Mouse (Mus musculus): ENCODE data around the gene 2410004B18Rik. TPM values are rescaled to one million over a fixed set of nuclear protein-coding genes. Genes with fewer than 3 reads are reported as not detected.
"Not testable (repeated sequence)": the region's sequence is repeated elsewhere in the genome, so short reads cannot be mapped to it uniquely, and the experiment has no call there.

Gene 2410004B18Rik
- total and polyA plus RNA-seq, 2 experiments = 3.6 to 6.7 TPM

- 46% methylated on average over 8 of the region's 8 CpGs for WGBS
- no peaks in the 10 kb centered on the region for H3K4me1 ChIP-seq (ENCODE audit: control insufficient read depth, insufficient read depth, low read length)
- DNase-seq (ENCODE audit: extremely low read depth, low read depth, low spot score) = peak; percentile 75
- no peaks in the 10 kb centered on the region for H3K27me3 ChIP-seq (ENCODE audit: control insufficient read depth, insufficient read depth, low read length)
- no peaks in the 10 kb centered on the region for H3K79me2 ChIP-seq (ENCODE audit: control insufficient read depth, insufficient read depth, low read length)
- no peak overlapping the region for H3K27ac ChIP-seq (replicated peaks; ENCODE audit: insufficient read depth, low read depth, low read length)
- H3K36me3 ChIP-seq (ENCODE audit: control insufficient read depth, insufficient read depth, low read length) = no peaks in the 10 kb centered on the region
- H3K4me3 ChIP-seq (ENCODE audit: insufficient read depth, low read depth, low read length) = no peak overlapping the region
- no peak overlapping the region for H3K9ac ChIP-seq (ENCODE audit: low read depth, low read length)
- no peak for TF ChIP-seq CTCF (IDR thresholded peaks at IDR 0.05; ENCODE audit: low read depth, low read length)
- TF ChIP-seq POLR2A (IDR thresholded peaks at IDR 0.05; ENCODE audit: extremely low read depth, insufficient read depth, low read length) = no peak
Observed at GRCm38 (mm10) chr3:145899832-145900231, 38.0 kb upstream of the 2410004B18Rik start.

DNA sequence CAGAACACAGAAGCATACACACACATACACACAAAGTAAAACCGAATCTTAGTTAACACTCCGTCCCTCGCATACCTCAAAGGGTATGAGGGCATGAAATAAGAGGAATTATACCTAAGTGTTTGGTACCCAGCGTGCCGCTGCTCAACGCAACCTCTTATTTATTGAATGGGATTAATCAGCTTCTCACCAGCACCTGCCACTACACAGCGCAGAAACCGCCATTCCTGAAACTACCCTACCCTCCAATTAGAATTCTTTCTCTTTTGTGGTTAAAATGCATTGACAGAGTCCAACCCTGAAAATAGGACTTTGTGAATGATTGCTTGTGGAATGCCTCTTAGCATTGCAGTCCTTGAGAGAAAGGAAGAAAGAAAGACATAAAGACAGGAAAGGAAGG lies 34.3 kb upstream of the 2410004B18Rik start:
- 95% methylated on average over 8 of the region's 8 CpGs for WGBS

DNA sequence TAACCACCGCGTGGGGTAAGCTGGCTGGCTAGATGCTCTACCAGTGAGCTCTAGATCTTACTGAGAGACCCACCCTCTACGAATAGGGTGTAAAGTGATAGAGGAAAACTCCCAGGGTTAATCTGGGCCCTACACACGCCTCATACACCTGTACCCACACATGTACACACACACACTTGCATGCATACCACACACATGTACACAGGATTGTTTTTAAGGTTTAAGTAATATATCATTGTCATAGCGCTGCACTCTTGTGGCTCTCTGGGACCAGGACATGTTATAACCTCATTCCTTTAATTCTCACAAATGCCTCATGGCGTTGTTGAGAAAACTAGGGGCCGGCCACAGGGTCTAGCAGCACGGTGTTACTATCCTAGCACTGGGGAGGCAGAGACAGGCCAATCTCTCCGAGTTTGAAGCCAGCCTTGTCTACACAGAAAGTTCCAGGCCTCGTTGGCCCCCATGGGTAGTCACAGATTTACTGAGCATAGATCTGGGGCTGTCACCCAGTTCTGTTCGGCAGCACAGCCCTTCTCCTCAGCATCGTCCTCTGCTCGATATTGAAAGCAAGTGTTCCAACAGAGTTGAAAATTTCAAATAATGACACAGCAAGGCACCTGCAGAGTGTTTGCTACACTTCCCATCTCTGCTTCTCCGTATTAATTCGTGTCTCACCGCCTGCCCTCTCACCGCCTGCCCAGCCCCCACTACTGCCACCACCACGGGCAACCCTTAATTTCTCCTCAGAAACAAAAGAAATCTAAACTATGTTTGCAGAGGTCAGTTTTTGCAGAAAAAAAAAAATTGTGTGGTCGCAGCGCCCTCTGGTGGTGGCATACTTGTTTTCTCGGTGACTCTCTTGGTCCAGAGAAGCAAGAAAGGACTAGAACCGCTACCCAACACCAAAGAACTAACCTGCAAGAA lies 32.7 kb upstream of the 2410004B18Rik start:
- TF ChIP-seq POLR2A (IDR thresholded peaks at IDR 0.05; ENCODE audit: extremely low read depth, insufficient read depth, low read length) = no peak
- TF ChIP-seq CTCF (IDR thresholded peaks at IDR 0.05; ENCODE audit: low read depth, low read length) = peak; percentile 61
- H3K27me3 ChIP-seq (ENCODE audit: control insufficient read depth, insufficient read depth, low read length) = no peaks in the 10 kb centered on the region
- no peak overlapping the region; the same call in 1 of the 2 replicates for H3K4me3 ChIP-seq (ENCODE audit: insufficient read depth, low read depth, low read length)
- no peak overlapping the region for H3K27ac ChIP-seq (replicated peaks; ENCODE audit: insufficient read depth, low read depth, low read length)
- peaks cover 11% of the 10 kb centered on the region; the same call in 1 of the 2 replicates for H3K4me1 ChIP-seq (ENCODE audit: control insufficient read depth, insufficient read depth, low read length)
- H3K79me2 ChIP-seq (ENCODE audit: control insufficient read depth, insufficient read depth, low read length) = no peaks in the 10 kb centered on the region
- no peak overlapping the region for H3K9ac ChIP-seq (ENCODE audit: low read depth, low read length)
- WGBS = 46% methylated on average over 22 of the region's 22 CpGs
- peak; percentile 60 for DNase-seq (ENCODE audit: extremely low read depth, low read depth, low spot score)
- H3K36me3 ChIP-seq (ENCODE audit: control insufficient read depth, insufficient read depth, low read length) = no peaks in the 10 kb centered on the region

More for the DNA sequence above, 34.3 kb upstream of the 2410004B18Rik start:
- Histone ChIP-seq H3K27me3 (ENCODE audit: control insufficient read depth, insufficient read depth, low read length) (no peaks in the 10 kb centered on the region), H3K4me3 (ENCODE audit: insufficient read depth, low read depth, low read length) (no peak overlapping the region), H3K36me3 (ENCODE audit: control insufficient read depth, insufficient read depth, low read length) (no peaks in the 10 kb centered on the region), H3K4me1 (ENCODE audit: control insufficient read depth, insufficient read depth, low read length) (peaks cover 11% of the 10 kb centered on the region; the same call in 1 of the 2 replicates), H3K9ac (ENCODE audit: low read depth, low read length) (no peak overlapping the region), H3K27ac (replicated peaks; ENCODE audit: insufficient read depth, low read depth, low read length) (no peak overlapping the region), H3K79me2 (ENCODE audit: control insufficient read depth, insufficient read depth, low read length) (no peaks in the 10 kb centered on the region)
- TF ChIP-seq CTCF (IDR thresholded peaks at IDR 0.05; ENCODE audit: low read depth, low read length) = no peak
- no peak for TF ChIP-seq POLR2A (IDR thresholded peaks at IDR 0.05; ENCODE audit: extremely low read depth, insufficient read depth, low read length)
- no peak for DNase-seq (ENCODE audit: extremely low read depth, low read depth, low spot score)

DNA sequence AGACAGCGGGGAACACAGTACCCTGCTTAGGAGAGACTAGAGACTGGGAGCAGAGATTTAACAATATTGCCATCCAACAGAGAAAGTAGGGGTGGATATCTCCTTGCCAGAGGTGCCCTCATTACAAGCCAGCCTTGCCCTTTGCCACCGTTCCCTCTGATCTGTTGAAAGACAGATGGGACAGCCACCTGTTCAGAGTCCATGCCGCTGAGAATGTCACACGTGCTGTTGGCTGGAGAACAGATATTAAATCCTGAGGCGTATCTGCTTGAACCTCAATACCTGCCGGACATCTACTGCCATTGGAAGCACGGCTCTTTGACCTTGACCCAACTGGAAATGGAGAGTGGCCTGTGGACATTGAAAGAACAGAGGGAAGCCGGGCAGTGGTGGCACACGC lies 31.2 kb upstream of the 2410004B18Rik start:
- no peaks in the 10 kb centered on the region for H3K27me3 ChIP-seq (ENCODE audit: control insufficient read depth, insufficient read depth, low read length)
- WGBS = 31% methylated on average over 9 of the region's 9 CpGs
- TF ChIP-seq POLR2A (IDR thresholded peaks at IDR 0.05; ENCODE audit: extremely low read depth, insufficient read depth, low read length) (no peak), CTCF (IDR thresholded peaks at IDR 0.05; ENCODE audit: low read depth, low read length) (no peak)

DNA sequence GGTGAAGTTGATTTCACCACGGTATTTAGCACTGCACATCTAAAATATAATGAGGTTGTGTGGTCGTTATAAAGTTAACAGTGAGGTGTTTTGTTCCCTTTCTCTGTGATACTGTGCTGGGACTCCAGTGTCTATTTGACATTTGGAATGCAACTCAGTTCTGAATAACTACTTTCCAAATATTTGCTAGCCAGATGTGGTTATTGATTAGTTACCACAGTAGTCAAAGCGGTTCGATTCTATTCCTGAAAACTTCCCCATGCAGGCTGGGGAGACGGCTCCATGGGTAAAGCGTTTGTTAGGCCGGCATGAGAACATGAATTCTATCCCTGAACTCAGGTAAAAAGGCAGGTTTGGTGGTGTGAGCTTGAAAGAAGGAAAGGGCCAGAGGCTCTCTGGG lies 25.3 kb upstream of the 2410004B18Rik start:
- H3K4me1 ChIP-seq (ENCODE audit: control insufficient read depth, insufficient read depth, low read length) = peaks cover 11% of the 10 kb centered on the region
- WGBS = 19% methylated on average over 7 of the region's 7 CpGs
- peak; percentile 84 for DNase-seq (ENCODE audit: extremely low read depth, low read depth, low spot score)
- no peak overlapping the region for H3K4me3 ChIP-seq (ENCODE audit: insufficient read depth, low read depth, low read length)
- H3K27me3 ChIP-seq (ENCODE audit: control insufficient read depth, insufficient read depth, low read length) = no peaks in the 10 kb centered on the region
- no peaks in the 10 kb centered on the region for H3K79me2 ChIP-seq (ENCODE audit: control insufficient read depth, insufficient read depth, low read length)
- H3K36me3 ChIP-seq (ENCODE audit: control insufficient read depth, insufficient read depth, low read length) = no peaks in the 10 kb centered on the region
- H3K27ac ChIP-seq (replicated peaks; ENCODE audit: insufficient read depth, low read depth, low read length) = no peak overlapping the region
- H3K9ac ChIP-seq (ENCODE audit: low read depth, low read length) = no peak overlapping the region
- TF ChIP-seq CTCF (IDR thresholded peaks at IDR 0.05; ENCODE audit: low read depth, low read length) (no peak), POLR2A (IDR thresholded peaks at IDR 0.05; ENCODE audit: extremely low read depth, insufficient read depth, low read length) (no peak)

More for the DNA sequence above, 31.2 kb upstream of the 2410004B18Rik start:
- DNase-seq (ENCODE audit: extremely low read depth, low read depth, low spot score) = peak; percentile 92
- H3K4me1 ChIP-seq (ENCODE audit: control insufficient read depth, insufficient read depth, low read length) = peaks cover 11% of the 10 kb centered on the region; the same call in 1 of the 2 replicates
- no peak overlapping the region for H3K9ac ChIP-seq (ENCODE audit: low read depth, low read length)
- H3K36me3 ChIP-seq (ENCODE audit: control insufficient read depth, insufficient read depth, low read length) = no peaks in the 10 kb centered on the region
- H3K27ac ChIP-seq (replicated peaks; ENCODE audit: insufficient read depth, low read depth, low read length) = no peak overlapping the region
- no peak overlapping the region for H3K4me3 ChIP-seq (ENCODE audit: insufficient read depth, low read depth, low read length)
- no peaks in the 10 kb centered on the region for H3K79me2 ChIP-seq (ENCODE audit: control insufficient read depth, insufficient read depth, low read length)

DNA sequence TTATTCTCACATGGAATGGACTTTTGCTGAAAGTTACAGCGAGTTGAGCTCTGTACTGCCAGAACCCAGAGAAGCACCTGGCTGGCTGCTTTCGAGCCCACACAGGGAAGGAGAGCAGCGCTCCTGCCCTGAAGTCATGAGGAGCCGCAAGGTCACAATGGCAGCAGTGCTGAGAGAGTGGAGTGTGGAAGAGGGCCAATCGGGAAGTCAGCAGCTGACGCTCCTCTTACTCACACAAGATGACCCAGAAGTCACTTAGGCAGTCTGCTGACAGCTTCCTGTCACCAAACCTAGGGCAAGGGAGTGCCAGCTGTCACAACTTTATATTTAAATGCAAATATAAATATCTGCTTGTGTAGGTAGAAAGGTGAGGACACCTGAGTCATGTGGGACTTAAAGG lies 24.6 kb upstream of the 2410004B18Rik start:
- H3K36me3 ChIP-seq (ENCODE audit: control insufficient read depth, insufficient read depth, low read length) = no peaks in the 10 kb centered on the region
- H3K4me1 ChIP-seq (ENCODE audit: control insufficient read depth, insufficient read depth, low read length) = peaks cover 11% of the 10 kb centered on the region
- H3K4me3 ChIP-seq (ENCODE audit: insufficient read depth, low read depth, low read length) = no peak overlapping the region
- H3K79me2 ChIP-seq (ENCODE audit: control insufficient read depth, insufficient read depth, low read length) = no peaks in the 10 kb centered on the region
- no peak overlapping the region for H3K27ac ChIP-seq (replicated peaks; ENCODE audit: insufficient read depth, low read depth, low read length)
- no peak for DNase-seq (ENCODE audit: extremely low read depth, low read depth, low spot score)
- 22% methylated on average over 6 of the region's 6 CpGs for WGBS
- no peak for TF ChIP-seq POLR2A (IDR thresholded peaks at IDR 0.05; ENCODE audit: extremely low read depth, insufficient read depth, low read length)
- TF ChIP-seq CTCF (IDR thresholded peaks at IDR 0.05; ENCODE audit: low read depth, low read length) = no peak
- H3K9ac ChIP-seq (ENCODE audit: low read depth, low read length) = no peak overlapping the region
- no peaks in the 10 kb centered on the region for H3K27me3 ChIP-seq (ENCODE audit: control insufficient read depth, insufficient read depth, low read length)

DNA sequence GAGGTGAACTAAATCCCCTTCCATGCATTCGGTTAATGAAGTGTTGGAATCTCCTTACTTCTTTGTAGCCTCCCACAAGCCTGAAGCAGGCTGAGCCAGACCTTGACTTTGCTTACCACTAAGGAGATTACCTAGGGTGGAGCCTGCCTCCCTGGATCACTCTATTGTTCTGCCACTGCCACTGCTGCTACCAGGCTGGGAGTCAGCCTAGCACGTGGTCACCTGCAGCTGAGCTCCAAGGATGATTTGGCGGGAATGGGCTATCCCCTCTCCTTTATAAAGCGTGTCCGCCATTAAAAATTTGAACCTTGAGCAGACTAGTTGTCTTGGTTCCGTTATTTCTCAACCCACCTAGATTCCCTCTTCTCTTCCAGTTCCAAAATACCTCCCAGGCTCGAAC lies 23.9 kb upstream of the 2410004B18Rik start:
- not testable (repeated sequence) for H3K79me2 ChIP-seq (ENCODE audit: control insufficient read depth, insufficient read depth, low read length); DNase-seq (ENCODE audit: extremely low read depth, low read depth, low spot score); H3K27me3 ChIP-seq (ENCODE audit: control insufficient read depth, insufficient read depth, low read length); H3K27ac ChIP-seq (replicated peaks; ENCODE audit: insufficient read depth, low read depth, low read length); H3K36me3 ChIP-seq (ENCODE audit: control insufficient read depth, insufficient read depth, low read length); H3K9ac ChIP-seq (ENCODE audit: low read depth, low read length); H3K4me3 ChIP-seq (ENCODE audit: insufficient read depth, low read depth, low read length)
- WGBS = 92% methylated on average over 7 of the region's 7 CpGs
- H3K4me1 ChIP-seq (ENCODE audit: control insufficient read depth, insufficient read depth, low read length) = peaks cover 11% of the 10 kb centered on the region
